Mouse (Mus musculus) brain, embryonic 14.5 days (tissue): ENCODE data around the gene Nr4a1.

ENCODE experiments used
- CTCF ChIP-seq: fragments of 200-500 bp; IDR thresholded peaks from 2 replicates; pipeline ENCODE4 v1.5.1; 2012; ENCODE audit warnings: inconsistent platforms, mild to moderate bottlenecking, moderate library complexity, borderline replicate concordance; ENCODE audit not compliant: insufficient read depth, insufficient read length; ENCODE audit errors: extremely low read depth
- POLR2A ChIP-seq: fragments of 200-500 bp; IDR thresholded peaks from 2 replicates; pipeline ENCODE4 v1.6.1; 2012; ENCODE audit warnings: mild to moderate bottlenecking, inconsistent platforms, borderline replicate concordance; ENCODE audit not compliant: poor library complexity, insufficient read depth, insufficient read length, severe bottlenecking; ENCODE audit errors: extremely low read depth

DNA sequence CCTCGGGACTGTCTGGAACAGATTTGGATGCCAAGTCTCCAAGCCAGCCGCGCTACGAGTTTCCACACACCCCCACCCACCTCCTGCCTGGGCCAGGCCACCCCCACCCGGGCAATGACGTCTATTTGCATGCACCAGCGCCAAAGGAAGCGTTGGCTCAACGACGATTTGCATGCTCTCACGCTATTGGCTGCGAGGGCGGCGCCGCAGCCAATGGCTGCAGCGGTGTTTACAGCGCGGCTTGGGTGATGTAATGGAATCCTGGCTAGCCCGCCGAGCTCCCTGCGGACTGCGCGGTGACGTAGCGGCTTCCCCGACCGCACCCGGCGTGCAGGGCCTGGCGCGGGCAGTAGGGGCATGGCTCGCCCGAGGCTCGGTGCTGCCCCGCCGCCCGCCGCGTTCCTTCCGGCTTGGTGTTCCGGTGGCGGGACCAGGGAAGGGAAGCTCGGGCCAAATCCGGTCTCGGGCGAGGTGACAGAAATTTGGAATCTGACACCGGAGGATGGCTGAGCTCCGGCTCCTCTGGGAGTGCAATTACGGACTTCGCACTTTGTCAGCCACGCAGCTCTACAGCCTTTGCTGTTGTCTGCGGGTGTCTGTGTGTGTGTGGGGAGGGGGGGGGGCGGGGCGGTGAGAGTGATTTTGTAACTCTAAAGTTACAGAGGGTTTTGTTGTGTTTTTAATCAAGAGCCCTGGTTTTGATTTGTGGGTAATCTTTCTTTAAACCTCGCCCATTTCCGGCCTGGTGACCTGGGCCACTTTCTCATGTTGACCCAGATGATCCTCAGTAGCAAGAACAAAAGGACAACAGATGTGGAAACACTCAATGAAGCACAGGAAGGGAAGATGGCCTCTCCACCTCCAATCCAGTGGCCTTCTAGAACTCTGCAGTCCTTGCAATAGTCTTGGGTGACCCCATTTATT, 7.6 kb upstream of the Nr4a1 start:
- peak; percentile 87 for TF ChIP-seq POLR2A
- TF ChIP-seq CTCF = peak; percentile 12; the same call in 1 of the 2 replicates
